Mouse (Mus musculus) large intestine, adult 2 months (tissue): ENCODE results near the gene Tnc. TPM values are rescaled to one million over a fixed set of nuclear protein-coding genes. Genes with fewer than 3 reads are reported as not detected.

ENCODE experiments used
- DNase-seq: peaks from one replicate; pipeline ENCODE4 v3.0.0-alpha.2; 2012; ENCODE audit warnings: low read depth, low spot score
- WGBS: fragments of 180-500 bp; shearing (Covaris S2); methylation state at CpG from one replicate; pipeline ENCODE4 v1.1.7; 2018; 5-methylcytosine and 5-hydroxymethylcytosine counted together
- polyA plus RNA-seq: library from polyadenylated mRNA; depleted of rRNA; stranded (reverse); fragments of >200 nt; gene quantifications from 2 replicates; pipeline ENCODE4 v1.2.3, GENCODE M21; 2012

The Tnc gene
- polyA plus RNA-seq, 1 experiment: 15.9 TPM

- 20% methylated on average over 2 of the region's 2 CpGs for WGBS
- no peak for DNase-seq
Observed at GRCm38 (mm10) chr4:64033191-64033590, 13.6 kb downstream of the Tnc start.

GRCm38 (mm10) chr4:64029486-64029885 lies 17.3 kb downstream of the Tnc start:
- DNase-seq: no peak
- 39% methylated on average over 1 of the region's 1 CpGs for WGBS

GRCm38 (mm10) chr4:64025591-64025990 lies 21.2 kb downstream of the Tnc start:
- DNase-seq: no peak
- 69% methylated on average over 6 of the region's 6 CpGs for WGBS

- WGBS: 34% methylated on average over 4 of the region's 4 CpGs
- DNase-seq: no peak
Observed at GRCm38 (mm10) chr4:64024041-64024779, 22.6 kb downstream of the Tnc start.

- no peak for DNase-seq
- 63% methylated on average over 10 of the region's 10 CpGs for WGBS
Observed at GRCm38 (mm10) chr4:64020930-64021589, 25.8 kb downstream of the Tnc start.

GRCm38 (mm10) chr4:64020151-64020550 lies 26.7 kb downstream of the Tnc start:
- 85% methylated on average over 8 of the region's 8 CpGs for WGBS
- no peak for DNase-seq

- DNase-seq: no peak
- WGBS: 61% methylated on average over 2 of the region's 2 CpGs
Observed at GRCm38 (mm10) chr4:64011308-64011707, 35.5 kb downstream of the Tnc start.

GRCm38 (mm10) chr4:64009936-64010335 lies 36.9 kb downstream of the Tnc start:
- 89% methylated on average over 1 of the region's 1 CpGs for WGBS

GRCm38 (mm10) chr4:64005198-64005597 lies 41.6 kb downstream of the Tnc start:
- no peak for DNase-seq

More at GRCm38 (mm10) chr4:64009936-64010335, 36.9 kb downstream of the Tnc start:
- no peak for DNase-seq

GRCm38 (mm10) chr4:64003677-64004076 lies 43.1 kb downstream of the Tnc start:
- no peak for DNase-seq
- WGBS: 36% methylated on average over 3 of the region's 3 CpGs

More at GRCm38 (mm10) chr4:64005198-64005597, 41.6 kb downstream of the Tnc start:
- whole genome bisulfite sequencing: 82% methylated on average over 4 of the region's 4 CpGs

GRCm38 (mm10) chr4:64002168-64002567 lies 44.6 kb downstream of the Tnc start:
- no peak for DNase-seq
- WGBS: 79% methylated on average over 2 of the region's 2 CpGs

- 78% methylated on average over 3 of the region's 3 CpGs for WGBS
- no peak for DNase-seq
Observed at GRCm38 (mm10) chr4:64000788-64001187, 46.0 kb downstream of the Tnc start.

- no peak for DNase-seq
- 91% methylated on average over 4 of the region's 4 CpGs for WGBS
Observed at GRCm38 (mm10) chr4:64000293-64000692, 46.5 kb downstream of the Tnc start.

GRCm38 (mm10) chr4:63993462-63994113 lies 53.2 kb downstream of the Tnc start:
- WGBS: 64% methylated on average over 2 of the region's 2 CpGs
- no peak for DNase-seq

- DNase-seq: no peak
- 89% methylated on average over 1 of the region's 1 CpGs for WGBS
Observed at GRCm38 (mm10) chr4:63990216-63990615, 56.6 kb downstream of the Tnc start.

- 92% methylated on average over 5 of the region's 5 CpGs for WGBS
- DNase-seq: no peak
Observed at GRCm38 (mm10) chr4:63988090-63988489, 58.7 kb downstream of the Tnc start.

- DNase-seq: no peak
Observed at GRCm38 (mm10) chr4:63986576-63986975, 60.2 kb downstream of the Tnc start.

GRCm38 (mm10) chr4:63983098-63983445 lies 63.7 kb downstream of the Tnc start:
- 18% methylated on average over 8 of the region's 8 CpGs for WGBS
- no peak for DNase-seq

- WGBS: 33% methylated on average over 12 of the region's 12 CpGs
Observed at GRCm38 (mm10) chr4:63982425-63983097, 64.3 kb downstream of the Tnc start.

GRCm38 (mm10) chr4:63980211-63980794 lies 66.5 kb downstream of the Tnc start:
- DNase-seq: no peak
- WGBS: 89% methylated on average over 1 of the region's 1 CpGs

More at GRCm38 (mm10) chr4:63982425-63983097, 64.3 kb downstream of the Tnc start:
- peak; percentile 50 for DNase-seq
